Mouse (Mus musculus) heart, adult 2 months (tissue): ENCODE measurements at regions not wholly inside any gene's neighbourhood (a gene's known extent, or its start where the extent isn't known, plus 50 kb on each side); places are given as distances from the start of the nearest gene placed in this dataset.
A peak's percentile ranks its signal among the peaks of the same experiment; 100 is the strongest.

Source experiments
- DNase-seq, 2 experiments: peaks; one replicate each; pipeline ENCODE4 v3.0.0; 2021
- H3K27ac ChIP-seq: fragments of 200-600 bp; 2 replicates; pipeline ENCODE4 v1.8.1; 2022
- H3K27me3 ChIP-seq: fragments of 200-500 bp; 2 replicates; pipeline ENCODE4 v1.6.1; 2012; ENCODE audit warnings: mild to moderate bottlenecking, low read length, inconsistent platforms, mixed read lengths; ENCODE audit not compliant: control insufficient read depth, insufficient read depth
- H3K36me3 ChIP-seq: fragments of 200-500 bp; 2 replicates; pipeline ENCODE4 v1.6.1; 2012; ENCODE audit warnings: low read length, inconsistent platforms; ENCODE audit not compliant: control insufficient read depth, insufficient read depth
- H3K4me1 ChIP-seq: fragments of 200-500 bp; 2 replicates; pipeline ENCODE4 v1.6.1; 2011; ENCODE audit warnings: low read length; ENCODE audit not compliant: control insufficient read depth, insufficient read depth
- H3K4me3 ChIP-seq: fragments of 200-600 bp; 2 replicates; pipeline ENCODE4 v1.8.1; 2022
- H3K79me2 ChIP-seq: fragments of 200-500 bp; replicated peaks from 2 replicates; pipeline ENCODE4 v1.6.1; 2012; ENCODE audit warnings: mild to moderate bottlenecking, inconsistent platforms, low read length, moderate library complexity, mixed read lengths; ENCODE audit not compliant: control insufficient read depth, insufficient read depth
- H3K9ac ChIP-seq: fragments of 200-500 bp; 2 replicates; pipeline ENCODE4 v1.6.1; 2012; ENCODE audit warnings: low read depth, mild to moderate bottlenecking, control low read depth, inconsistent platforms, low read length, mixed read lengths
- CTCF ChIP-seq: fragments of 200-600 bp; IDR thresholded peaks from 2 replicates; pipeline ENCODE4 v1.8.1; 2022; ENCODE audit warnings: antibody characterized with exemption, mild to moderate bottlenecking, moderate library complexity
- EP300 ChIP-seq: fragments of 200-500 bp; IDR thresholded peaks from 2 replicates; pipeline ENCODE4 v1.6.1; 2011; ENCODE audit warnings: low read depth, low read length, control low read depth; ENCODE audit not compliant: insufficient read depth
- POLR2A ChIP-seq: fragments of 200-500 bp; IDR thresholded peaks from 2 replicates; pipeline ENCODE4 v1.6.1; 2011; ENCODE audit warnings: mild to moderate bottlenecking, low read depth, low read length, control low read depth; ENCODE audit not compliant: insufficient read depth
- WGBS: fragments of 180-500 bp; shearing (Covaris S2); methylation state at CpG from one replicate; pipeline ENCODE4 v1.1.7; 2018; 5-methylcytosine and 5-hydroxymethylcytosine counted together
- intact Hi-C: fragments of 180-260 bp; cut with DNase I; formaldehyde crosslinking; loops from one replicate; pipeline ENCODE4 v1.15.1; 2025

- no peak overlapping the region for H3K27ac ChIP-seq
- TF ChIP-seq EP300 (no peak), POLR2A (no peak)
- DNase-seq: no peak
- 73% methylated on average over 8 of the region's 8 CpGs for WGBS
- no peaks in the 10 kb centered on the region for H3K36me3 ChIP-seq
- no peaks in the 10 kb centered on the region for H3K27me3 ChIP-seq
- H3K79me2 ChIP-seq: no peaks in the 10 kb centered on the region
- no peak overlapping the region for H3K4me3 ChIP-seq
- no peak overlapping the region for H3K9ac ChIP-seq
- no peaks in the 10 kb centered on the region for H3K4me1 ChIP-seq
- intact Hi-C loops: loop anchor here (10.0 kb wide), 1 partner anchor 173 kb away; no protein-coding TSS in a partner anchor
Observed at GRCm38 (mm10) chr8:26447886-26448640, 328.7 kb downstream of the Gm45692 start.

- no peak for TF ChIP-seq POLR2A
- TF ChIP-seq EP300: no peak
- no peak for TF ChIP-seq CTCF
- no peaks in the 10 kb centered on the region for H3K4me1 ChIP-seq
- intact Hi-C loops: loop anchor here (10.0 kb wide), 1 partner anchor 174 kb away; no protein-coding TSS in a partner anchor
- no peaks in the 10 kb centered on the region for H3K36me3 ChIP-seq
- H3K9ac ChIP-seq: no peak overlapping the region
- no peak overlapping the region for H3K27ac ChIP-seq
- WGBS: 92% methylated on average over 7 of the region's 7 CpGs
- no peak for DNase-seq
- H3K27me3 ChIP-seq: no peaks in the 10 kb centered on the region
- no peak overlapping the region for H3K4me3 ChIP-seq
- H3K79me2 ChIP-seq: no peaks in the 10 kb centered on the region
Observed at GRCm38 (mm10) chr8:26449291-26449690, 330.0 kb downstream of the Gm45692 start.

- TF ChIP-seq POLR2A (no peak), EP300 (no peak), CTCF (no peak)
- Histone ChIP-seq H3K27ac (no peak overlapping the region), H3K4me1 (no peaks in the 10 kb centered on the region), H3K27me3 (no peaks in the 10 kb centered on the region), H3K36me3 (no peaks in the 10 kb centered on the region), H3K79me2 (no peaks in the 10 kb centered on the region), H3K4me3 (no peak overlapping the region), H3K9ac (no peak overlapping the region)
- intact Hi-C loops: no loop called here
- DNase-seq: no peak
- 71% methylated on average over 10 of the region's 10 CpGs for WGBS
Observed at GRCm38 (mm10) chr8:26450543-26450942, 331.2 kb downstream of the Gm45692 start.

- Histone ChIP-seq H3K27me3 (no peaks in the 10 kb centered on the region), H3K4me3 (no peak overlapping the region), H3K27ac (no peak overlapping the region), H3K4me1 (no peaks in the 10 kb centered on the region), H3K36me3 (no peaks in the 10 kb centered on the region), H3K9ac (no peak overlapping the region), H3K79me2 (no peaks in the 10 kb centered on the region)
- 71% methylated on average over 5 of the region's 5 CpGs for WGBS
- TF ChIP-seq EP300 (no peak), CTCF (no peak), POLR2A (no peak)
- intact Hi-C loops: no loop called here
- DNase-seq: no peak
Observed at GRCm38 (mm10) chr8:26452976-26453573, 333.7 kb downstream of the Gm45692 start.

- Histone ChIP-seq H3K36me3 (no peaks in the 10 kb centered on the region), H3K27me3 (no peaks in the 10 kb centered on the region), H3K79me2 (no peaks in the 10 kb centered on the region), H3K9ac (no peak overlapping the region), H3K4me1 (no peaks in the 10 kb centered on the region), H3K27ac (no peak overlapping the region), H3K4me3 (no peak overlapping the region)
- TF ChIP-seq CTCF (no peak), POLR2A (no peak), EP300 (no peak)
- DNase-seq: no peak
- WGBS: 76% methylated on average over 2 of the region's 2 CpGs
- intact Hi-C loops: loop anchor here (5.0 kb wide), 1 partner anchor 517 kb away; no protein-coding TSS in a partner anchor
Observed at GRCm38 (mm10) chr8:26465346-26465745, 346.0 kb downstream of the Gm45692 start.

GRCm38 (mm10) chr8:26468441-26468840 lies 349.1 kb downstream of the Gm45692 start:
- H3K79me2 ChIP-seq: no peaks in the 10 kb centered on the region
- H3K27me3 ChIP-seq: no peaks in the 10 kb centered on the region
- H3K4me1 ChIP-seq: no peaks in the 10 kb centered on the region
- WGBS: 80% methylated on average over 2 of the region's 2 CpGs
- H3K27ac ChIP-seq: no peak overlapping the region
- H3K9ac ChIP-seq: no peak overlapping the region
- DNase-seq: no peak
- TF ChIP-seq CTCF: peak; percentile 50
- TF ChIP-seq EP300: no peak
- no peak for TF ChIP-seq POLR2A
- H3K4me3 ChIP-seq: no peak overlapping the region
- H3K36me3 ChIP-seq: no peaks in the 10 kb centered on the region
- intact Hi-C loops: loop anchor here (5.0 kb wide), 1 partner anchor 514 kb away; no protein-coding TSS in a partner anchor
